Comparison of ENCODE assay signal across 37 mouse cellular contexts in the genomic region with DNA sequence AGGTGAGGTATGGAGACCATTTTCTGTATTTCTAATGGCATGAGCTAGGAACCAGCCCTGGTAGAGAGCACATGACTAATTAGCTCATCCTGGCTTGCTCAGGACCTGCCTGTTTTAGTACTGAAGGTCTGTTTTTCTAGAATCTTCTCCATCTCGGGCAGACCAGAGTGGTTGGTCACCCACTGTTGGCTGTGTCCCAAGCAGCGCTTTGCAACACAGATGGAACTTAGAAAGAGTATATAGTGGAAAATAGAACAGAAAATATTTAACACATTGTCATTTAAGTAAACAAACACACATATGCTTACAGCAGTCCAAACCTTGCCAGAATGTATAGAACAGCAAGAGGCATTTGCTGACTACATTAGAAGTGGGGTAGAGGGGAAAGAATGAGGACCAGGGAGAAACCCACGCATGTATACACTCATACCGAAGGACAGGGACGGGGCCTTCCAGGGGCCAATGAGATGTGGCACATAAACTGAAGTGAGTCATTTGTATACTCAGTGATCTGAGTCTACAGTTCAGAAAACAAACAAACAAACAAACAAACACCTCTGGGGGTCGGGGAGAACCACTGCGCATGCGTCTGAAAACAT. TPM values are rescaled to one million over a fixed set of nuclear protein-coding genes. Genes with fewer than 3 reads are reported as not detected.
"Had no signal": no experiment of that assay in that cellular context is flagged by ENCODE, and none has a peak within 500 bp of the region (broad histone marks: within the 10 kb centered on the region; RNA-seq: fewer than 3 reads in every experiment).

No protein-coding gene starts in this region.

- H3K4me3 ChIP-seq: gastrocnemius, adult 2 months; heart, embryonic 13.5 days; heart, embryonic 15.5 days; hindbrain, embryonic 13.5 days; hindbrain, embryonic 15.5 days; kidney, embryonic 15.5 days; limb, embryonic 13.5 days; limb, embryonic 15.5 days had no signal

- H3K9ac ChIP-seq: heart, embryonic 13.5 days; heart, embryonic 15.5 days; hindbrain, embryonic 13.5 days; hindbrain, embryonic 15.5 days; kidney, embryonic 15.5 days; limb, embryonic 13.5 days; limb, embryonic 15.5 days had no signal

- DNase-seq: gastrocnemius, adult 2 months; gastrocnemius, postnatal 10 days; gastrocnemius, postnatal 25 days; heart, adult 18-20 months; heart, postnatal 14 days; heart, postnatal 36 days; kidney, adult 11 months; kidney, adult 2 months; kidney, adult 9 months; kidney, postnatal 14 days; kidney, postnatal 36 days; layer of hippocampus, adult 9-11 months; layer of hippocampus, postnatal 36 days; left cerebral cortex, postnatal 4 days had no signal

- H3K36me3 ChIP-seq: heart, embryonic 13.5 days; heart, embryonic 15.5 days; hindbrain, embryonic 13.5 days; hindbrain, embryonic 15.5 days; kidney, embryonic 15.5 days; limb, embryonic 13.5 days; limb, embryonic 15.5 days had no signal

- ATAC-seq: hindbrain, postnatal 0 days; intestine, embryonic 16.5 days had no signal

- H3K9me3 ChIP-seq: heart, embryonic 13.5 days; heart, embryonic 15.5 days; hindbrain, embryonic 13.5 days; hindbrain, embryonic 15.5 days; kidney, embryonic 15.5 days; limb, embryonic 13.5 days; limb, embryonic 15.5 days had no signal

- H3K27ac ChIP-seq: gastrocnemius, adult 2 months; heart, embryonic 13.5 days; heart, embryonic 15.5 days; hindbrain, embryonic 13.5 days; hindbrain, embryonic 15.5 days; hindbrain, postnatal 0 days; kidney, embryonic 15.5 days; kidney, postnatal 0 days; limb, embryonic 13.5 days; limb, embryonic 15.5 days had no signal

- H3K27me3 ChIP-seq: hindbrain, embryonic 13.5 days; hindbrain, embryonic 15.5 days; kidney, embryonic 15.5 days; limb, embryonic 13.5 days; limb, embryonic 15.5 days had no signal

- H3K4me2 ChIP-seq: heart, embryonic 11.5 days; heart, embryonic 13.5 days; heart, embryonic 15.5 days; hindbrain, embryonic 13.5 days; hindbrain, embryonic 15.5 days; kidney, embryonic 15.5 days; limb, embryonic 13.5 days; limb, embryonic 15.5 days had no signal

- H3K4me1 ChIP-seq: heart, embryonic 13.5 days; heart, embryonic 15.5 days; hindbrain, embryonic 15.5 days; kidney, embryonic 15.5 days; limb, embryonic 15.5 days had no signal

RNA-seq across cellular contexts. Expression of gene Otof, which starts 21.3 kb away (rescaled TPM):
- total RNA-seq: granulocyte monocyte progenitor cell, adult 5-6 weeks; heart, adult 18-20 months; heart, postnatal 14 days; heart, postnatal 36 days; hematopoietic stem cell, adult 5-6 weeks had no signal
- polyA plus RNA-seq: limb, embryonic 11.5 days had no signal

RNA-seq across cellular contexts. Expression of gene 1700001C02Rik, which starts 25.4 kb away (rescaled TPM):
- total RNA-seq: gastrocnemius, adult 2 months; gastrocnemius, postnatal 10 days; gastrocnemius, postnatal 25 days; gastrocnemius, postnatal 4 days; granulocyte monocyte progenitor cell, adult 5-6 weeks; heart, adult 18-20 months; heart, postnatal 14 days; heart, postnatal 36 days; hematopoietic stem cell, adult 5-6 weeks; hindbrain, postnatal 0 days; layer of hippocampus, adult 18-20 months; layer of hippocampus, postnatal 36 days; left cerebral cortex, adult 18-20 months; left cerebral cortex, postnatal 10 days; left cerebral cortex, postnatal 25 days; left cerebral cortex, postnatal 4 days had no signal
- polyA plus RNA-seq: frontal cortex, adult 2 months; heart, embryonic 11.5 days; heart, embryonic 13.5 days; heart, embryonic 15.5 days; heart, postnatal 0 days; intestine, embryonic 14.5 days; intestine, embryonic 16.5 days; kidney, adult 2 months; kidney, embryonic 15.5 days; kidney, postnatal 0 days; large intestine, adult 2 months; limb, embryonic 11.5 days; limb, embryonic 13.5 days; limb, embryonic 15.5 days had no signal
